15 mouse cellular contexts compared by ENCODE assay signal in genomic region chr14:75789291-75789690, GRCm38 (mm10).
"Had no signal": no experiment of that assay in that cellular context is flagged by ENCODE, and none has a peak within 500 bp of the region (broad histone marks: within the 10 kb centered on the region; RNA-seq: fewer than 3 reads in every experiment).

No protein-coding gene starts in this region.

- H3K4me3 ChIP-seq: layer of hippocampus, adult 2 months; limb, embryonic 12.5 days; liver, embryonic 13.5 days; lung, embryonic 15.5 days; midbrain, embryonic 12.5 days; neural tube, embryonic 13.5 days had no signal

- H3K9ac ChIP-seq: limb, embryonic 12.5 days; liver, embryonic 13.5 days; liver, postnatal 0 days; lung, embryonic 15.5 days; midbrain, embryonic 12.5 days; neural tube, embryonic 13.5 days had no signal

- H3K4me2 ChIP-seq: limb, embryonic 12.5 days; liver, embryonic 13.5 days; lung, embryonic 15.5 days; midbrain, embryonic 12.5 days; neural tube, embryonic 13.5 days had no signal

- H3K27ac ChIP-seq: kidney, postnatal 0 days; layer of hippocampus, adult 2 months; limb, embryonic 12.5 days; liver, embryonic 13.5 days; lung, embryonic 15.5 days; midbrain, embryonic 12.5 days; neural tube, embryonic 13.5 days had no signal

- DNase-seq: kidney, adult 9 months; kidney, postnatal 36 days; liver; liver, embryonic 13.5 days; liver, postnatal 0 days; retina, postnatal 1 day; right cerebral cortex, postnatal 4 days; spleen, adult 18-20 months had no signal

- H3K4me1 ChIP-seq: limb, embryonic 12.5 days; lung, embryonic 15.5 days had no signal

- ATAC-seq: liver, postnatal 0 days; midbrain, embryonic 16.5 days had no signal

- H3K9me3 ChIP-seq: limb, embryonic 12.5 days; liver, embryonic 13.5 days; lung, embryonic 15.5 days; midbrain, embryonic 12.5 days; neural tube, embryonic 13.5 days had no signal

- H3K36me3 ChIP-seq: limb, embryonic 12.5 days; liver, embryonic 13.5 days; lung, embryonic 15.5 days; midbrain, embryonic 12.5 days; neural tube, embryonic 13.5 days had no signal
